Mouse (Mus musculus): ENCODE data around the gene Ncor1. TPM values are rescaled to one million over a fixed set of nuclear protein-coding genes. Genes with fewer than 3 reads are reported as not detected.

The Ncor1 gene
- polyA plus RNA-seq, 1 experiment from 2014 or later = 40.2 TPM

- 81% methylated on average over 4 of the region's 4 CpGs for WGBS
- no peak overlapping the region for H3K4me2 ChIP-seq (ENCODE audit: low read depth, low read length)
- no peak overlapping the region for H3K4me3 ChIP-seq (ENCODE audit: low read length)
- no peaks in the 10 kb centered on the region for H3K27me3 ChIP-seq (replicated peaks; ENCODE audit: control insufficient read depth, insufficient read depth, low read length)
- no peak for ATAC-seq
- H3K36me3 ChIP-seq (ENCODE audit: control insufficient read depth, insufficient read depth, low read length) = peaks cover 15% of the 10 kb centered on the region
- H3K4me1 ChIP-seq (ENCODE audit: control insufficient read depth, insufficient read depth, low read length) = no peaks in the 10 kb centered on the region
- H3K27ac ChIP-seq (ENCODE audit: low read length) = no peak overlapping the region
- H3K9me3 ChIP-seq (ENCODE audit: control insufficient read depth, low read length) = no peaks in the 10 kb centered on the region
- H3K9ac ChIP-seq (ENCODE audit: low read depth, low read length) = no peak overlapping the region
Observed at GRCm38 (mm10) chr11:62332228-62332627, 126.1 kb downstream of the Ncor1 start.

- Histone ChIP-seq H3K9me3 (ENCODE audit: control insufficient read depth, low read length) (no peaks in the 10 kb centered on the region), H3K4me1 (ENCODE audit: control insufficient read depth, insufficient read depth, low read length) (no peaks in the 10 kb centered on the region), H3K4me3 (ENCODE audit: low read length) (no peak overlapping the region), H3K4me2 (ENCODE audit: low read depth, low read length) (no peak overlapping the region), H3K36me3 (ENCODE audit: control insufficient read depth, insufficient read depth, low read length) (peaks cover 20% of the 10 kb centered on the region), H3K9ac (ENCODE audit: low read depth, low read length) (no peak overlapping the region), H3K27ac (ENCODE audit: low read length) (no peak overlapping the region), H3K27me3 (replicated peaks; ENCODE audit: control insufficient read depth, insufficient read depth, low read length) (no peaks in the 10 kb centered on the region)
- WGBS = 85% methylated on average over 5 of the region's 5 CpGs
- ATAC-seq = no peak
Observed at GRCm38 (mm10) chr11:62331141-62331540, 127.2 kb downstream of the Ncor1 start.

GRCm38 (mm10) chr11:62323659-62324058 is 134.7 kb downstream of the Ncor1 start:
- WGBS = 80% methylated on average over 3 of the region's 3 CpGs
- Histone ChIP-seq H3K9ac (ENCODE audit: low read depth, low read length) (no peak overlapping the region), H3K4me3 (ENCODE audit: low read length) (no peak overlapping the region), H3K27me3 (replicated peaks; ENCODE audit: control insufficient read depth, insufficient read depth, low read length) (no peaks in the 10 kb centered on the region), H3K27ac (ENCODE audit: low read length) (no peak overlapping the region), H3K4me2 (ENCODE audit: low read depth, low read length) (no peak overlapping the region), H3K4me1 (ENCODE audit: control insufficient read depth, insufficient read depth, low read length) (no peaks in the 10 kb centered on the region), H3K9me3 (ENCODE audit: control insufficient read depth, low read length) (no peaks in the 10 kb centered on the region), H3K36me3 (ENCODE audit: control insufficient read depth, insufficient read depth, low read length) (peaks cover 14% of the 10 kb centered on the region)
- no peak for ATAC-seq

- Histone ChIP-seq H3K4me1 (ENCODE audit: control insufficient read depth, insufficient read depth, low read length) (no peaks in the 10 kb centered on the region), H3K4me2 (ENCODE audit: low read depth, low read length) (no peak overlapping the region), H3K27me3 (replicated peaks; ENCODE audit: control insufficient read depth, insufficient read depth, low read length) (no peaks in the 10 kb centered on the region), H3K27ac (ENCODE audit: low read length) (no peak overlapping the region), H3K9ac (ENCODE audit: low read depth, low read length) (no peak overlapping the region), H3K36me3 (ENCODE audit: control insufficient read depth, insufficient read depth, low read length) (peaks cover 15% of the 10 kb centered on the region), H3K9me3 (ENCODE audit: control insufficient read depth, low read length) (no peaks in the 10 kb centered on the region), H3K4me3 (ENCODE audit: low read length) (no peak overlapping the region)
- peak; percentile 83 for ATAC-seq
- 64% methylated on average over 3 of the region's 3 CpGs for WGBS
Observed at GRCm38 (mm10) chr11:62320097-62320496, 138.2 kb downstream of the Ncor1 start.

GRCm38 (mm10) chr11:62317746-62318145 is 140.6 kb downstream of the Ncor1 start:
- Histone ChIP-seq H3K9ac (ENCODE audit: low read depth, low read length) (no peak overlapping the region), H3K4me3 (ENCODE audit: low read length) (no peak overlapping the region), H3K9me3 (ENCODE audit: control insufficient read depth, low read length) (no peaks in the 10 kb centered on the region), H3K4me1 (ENCODE audit: control insufficient read depth, insufficient read depth, low read length) (no peaks in the 10 kb centered on the region), H3K4me2 (ENCODE audit: low read depth, low read length) (no peak overlapping the region), H3K27me3 (replicated peaks; ENCODE audit: control insufficient read depth, insufficient read depth, low read length) (no peaks in the 10 kb centered on the region), H3K27ac (ENCODE audit: low read length) (no peak overlapping the region), H3K36me3 (ENCODE audit: control insufficient read depth, insufficient read depth, low read length) (peaks cover 19% of the 10 kb centered on the region)
- ATAC-seq = no peak
- WGBS = 88% methylated on average over 11 of the region's 11 CpGs

- no peak overlapping the region for H3K4me2 ChIP-seq (ENCODE audit: low read depth, low read length)
- H3K9ac ChIP-seq (ENCODE audit: low read depth, low read length) = no peak overlapping the region
- 0 out of 2 replicates have a peak, but pooled peaks cover 12% of the 10 kb centered on the region for H3K36me3 ChIP-seq (ENCODE audit: control insufficient read depth, insufficient read depth, low read length)
- H3K4me3 ChIP-seq (ENCODE audit: low read length) = no peak overlapping the region
- no peaks in the 10 kb centered on the region for H3K9me3 ChIP-seq (ENCODE audit: control insufficient read depth, low read length)
- 87% methylated on average over 5 of the region's 5 CpGs for WGBS
- H3K27me3 ChIP-seq (replicated peaks; ENCODE audit: control insufficient read depth, insufficient read depth, low read length) = no peaks in the 10 kb centered on the region
- H3K27ac ChIP-seq (ENCODE audit: low read length) = no peak overlapping the region
- no peaks in the 10 kb centered on the region for H3K4me1 ChIP-seq (ENCODE audit: control insufficient read depth, insufficient read depth, low read length)
- ATAC-seq = no peak
Observed at GRCm38 (mm10) chr11:62314984-62315383, 143.4 kb downstream of the Ncor1 start.

- 0 out of 2 replicates have a peak, but pooled peaks cover 4% of the 10 kb centered on the region for H3K36me3 ChIP-seq (ENCODE audit: control insufficient read depth, insufficient read depth, low read length)
Observed at GRCm38 (mm10) chr11:62309296-62309695, 149.0 kb downstream of the Ncor1 start.

GRCm38 (mm10) chr11:62305866-62306265 is 152.5 kb downstream of the Ncor1 start:
- Histone ChIP-seq H3K4me3 (ENCODE audit: low read length) (no peak overlapping the region), H3K27ac (ENCODE audit: low read length) (no peak overlapping the region), H3K9me3 (ENCODE audit: control insufficient read depth, low read length) (no peaks in the 10 kb centered on the region), H3K9ac (ENCODE audit: low read depth, low read length) (no peak overlapping the region), H3K4me1 (ENCODE audit: control insufficient read depth, insufficient read depth, low read length) (no peaks in the 10 kb centered on the region), H3K4me2 (ENCODE audit: low read depth, low read length) (no peak overlapping the region), H3K27me3 (replicated peaks; ENCODE audit: control insufficient read depth, insufficient read depth, low read length) (no peaks in the 10 kb centered on the region), H3K36me3 (ENCODE audit: control insufficient read depth, insufficient read depth, low read length) (no peaks in the 10 kb centered on the region)
- 98% methylated on average over 2 of the region's 2 CpGs for WGBS
- ATAC-seq = no peak

More at GRCm38 (mm10) chr11:62309296-62309695, 149.0 kb downstream of the Ncor1 start:
- no peak for ATAC-seq
- 91% methylated on average over 2 of the region's 2 CpGs for whole genome bisulfite sequencing
- Histone ChIP-seq H3K9me3 (ENCODE audit: control insufficient read depth, low read length) (no peaks in the 10 kb centered on the region), H3K4me2 (ENCODE audit: low read depth, low read length) (no peak overlapping the region), H3K27ac (ENCODE audit: low read length) (no peak overlapping the region), H3K27me3 (replicated peaks; ENCODE audit: control insufficient read depth, insufficient read depth, low read length) (no peaks in the 10 kb centered on the region), H3K4me1 (ENCODE audit: control insufficient read depth, insufficient read depth, low read length) (no peaks in the 10 kb centered on the region), H3K9ac (ENCODE audit: low read depth, low read length) (no peak overlapping the region), H3K4me3 (ENCODE audit: low read length) (no peak overlapping the region)

- Histone ChIP-seq H3K4me1 (ENCODE audit: control insufficient read depth, insufficient read depth, low read length) (no peaks in the 10 kb centered on the region), H3K9me3 (ENCODE audit: control insufficient read depth, low read length) (no peaks in the 10 kb centered on the region), H3K36me3 (ENCODE audit: control insufficient read depth, insufficient read depth, low read length) (no peaks in the 10 kb centered on the region), H3K4me2 (ENCODE audit: low read depth, low read length) (no peak overlapping the region), H3K9ac (ENCODE audit: low read depth, low read length) (no peak overlapping the region), H3K27me3 (replicated peaks; ENCODE audit: control insufficient read depth, insufficient read depth, low read length) (no peaks in the 10 kb centered on the region), H3K27ac (ENCODE audit: low read length) (no peak overlapping the region), H3K4me3 (ENCODE audit: low read length) (no peak overlapping the region)
- ATAC-seq = no peak
- WGBS = 89% methylated on average over 6 of the region's 6 CpGs
Observed at GRCm38 (mm10) chr11:62298883-62299282, 159.5 kb downstream of the Ncor1 start.

- Histone ChIP-seq H3K9ac (ENCODE audit: low read depth, low read length) (no peak overlapping the region), H3K27ac (ENCODE audit: low read length) (no peak overlapping the region), H3K4me2 (ENCODE audit: low read depth, low read length) (no peak overlapping the region), H3K4me3 (ENCODE audit: low read length) (no peak overlapping the region), H3K36me3 (ENCODE audit: control insufficient read depth, insufficient read depth, low read length) (no peaks in the 10 kb centered on the region; the same call in 1 of the 2 replicates), H3K27me3 (replicated peaks; ENCODE audit: control insufficient read depth, insufficient read depth, low read length) (no peaks in the 10 kb centered on the region), H3K9me3 (ENCODE audit: control insufficient read depth, low read length) (no peaks in the 10 kb centered on the region), H3K4me1 (ENCODE audit: control insufficient read depth, insufficient read depth, low read length) (no peaks in the 10 kb centered on the region)
- 83% methylated on average over 2 of the region's 2 CpGs for WGBS
- no peak for ATAC-seq
Observed at GRCm38 (mm10) chr11:62294121-62294520, 164.2 kb downstream of the Ncor1 start.
